Mouse (Mus musculus): ENCODE data around the gene Kcnb1. TPM values are rescaled to one million over a fixed set of nuclear protein-coding genes. Genes with fewer than 3 reads are reported as not detected.
"Not testable (repeated sequence)": the region's sequence is repeated elsewhere in the genome, so short reads cannot be mapped to it uniquely, and the experiment has no call there.

The Kcnb1 gene
- polyA plus RNA-seq, 1 experiment from 2014 or later, result 0.73 TPM

- 87% methylated on average over 6 of the region's 6 CpGs for WGBS
- H3K9me3 ChIP-seq (ENCODE audit: control insufficient read depth, low read length), result no peaks in the 10 kb centered on the region
- H3K4me3 ChIP-seq (ENCODE audit: low read depth, low read length), result no peak overlapping the region
- no peak overlapping the region for H3K4me2 ChIP-seq
- H3K27ac ChIP-seq (ENCODE audit: low read depth, low read length), result no peak overlapping the region
- DNase-seq (ENCODE audit: low spot score), result no peak
- H3K9ac ChIP-seq (ENCODE audit: low read depth, low read length), result no peak overlapping the region
- ATAC-seq (replicated peaks; ENCODE audit: low FRiP score), result no peak
- no peaks in the 10 kb centered on the region for H3K36me3 ChIP-seq (ENCODE audit: control insufficient read depth, insufficient read depth, low read length)
- no peaks in the 10 kb centered on the region for H3K4me1 ChIP-seq (replicated peaks; ENCODE audit: control insufficient read depth, insufficient read depth, low read length)
- no peaks in the 10 kb centered on the region for H3K27me3 ChIP-seq (replicated peaks; ENCODE audit: control insufficient read depth, insufficient read depth, low read length)
Observed at GRCm38 (mm10) chr2:167212551-167212950, 22.6 kb upstream of the Kcnb1 start.

GRCm38 (mm10) chr2:167212089-167212488 lies 22.1 kb upstream of the Kcnb1 start:
- no peaks in the 10 kb centered on the region for H3K4me1 ChIP-seq (replicated peaks; ENCODE audit: control insufficient read depth, insufficient read depth, low read length)
- WGBS, result 77% methylated on average over 3 of the region's 3 CpGs
- H3K27ac ChIP-seq (ENCODE audit: low read depth, low read length), result no peak overlapping the region
- DNase-seq (ENCODE audit: low spot score), result no peak
- no peak overlapping the region for H3K4me2 ChIP-seq
- H3K27me3 ChIP-seq (replicated peaks; ENCODE audit: control insufficient read depth, insufficient read depth, low read length), result no peaks in the 10 kb centered on the region
- no peak overlapping the region for H3K9ac ChIP-seq (ENCODE audit: low read depth, low read length)
- ATAC-seq (replicated peaks; ENCODE audit: low FRiP score), result no peak
- H3K4me3 ChIP-seq (ENCODE audit: low read depth, low read length), result no peak overlapping the region
- no peaks in the 10 kb centered on the region for H3K9me3 ChIP-seq (ENCODE audit: control insufficient read depth, low read length)
- H3K36me3 ChIP-seq (ENCODE audit: control insufficient read depth, insufficient read depth, low read length), result no peaks in the 10 kb centered on the region

- H3K27ac ChIP-seq (ENCODE audit: low read depth, low read length), result no peak overlapping the region
- DNase-seq (ENCODE audit: low spot score) (no peak), ATAC-seq (replicated peaks; ENCODE audit: low FRiP score) (no peak)
- H3K27me3 ChIP-seq (replicated peaks; ENCODE audit: control insufficient read depth, insufficient read depth, low read length), result no peaks in the 10 kb centered on the region
- no peak overlapping the region for H3K9ac ChIP-seq (ENCODE audit: low read depth, low read length)
- no peak overlapping the region for H3K4me3 ChIP-seq (ENCODE audit: low read depth, low read length)
- H3K4me1 ChIP-seq (replicated peaks; ENCODE audit: control insufficient read depth, insufficient read depth, low read length), result no peaks in the 10 kb centered on the region
- no peaks in the 10 kb centered on the region for H3K36me3 ChIP-seq (ENCODE audit: control insufficient read depth, insufficient read depth, low read length)
- no peak overlapping the region for H3K4me2 ChIP-seq
- WGBS, result 73% methylated on average over 9 of the region's 9 CpGs
- no peaks in the 10 kb centered on the region for H3K9me3 ChIP-seq (ENCODE audit: control insufficient read depth, low read length)
Observed at GRCm38 (mm10) chr2:167209900-167210299, 19.9 kb upstream of the Kcnb1 start.

GRCm38 (mm10) chr2:167208984-167209383 lies 19.0 kb upstream of the Kcnb1 start:
- DNase-seq (ENCODE audit: low spot score) (no peak), ATAC-seq (replicated peaks; ENCODE audit: low FRiP score) (no peak)
- Histone ChIP-seq H3K9ac (ENCODE audit: low read depth, low read length) (no peak overlapping the region), H3K4me2 (no peak overlapping the region), H3K4me1 (replicated peaks; ENCODE audit: control insufficient read depth, insufficient read depth, low read length) (no peaks in the 10 kb centered on the region), H3K36me3 (ENCODE audit: control insufficient read depth, insufficient read depth, low read length) (no peaks in the 10 kb centered on the region), H3K9me3 (ENCODE audit: control insufficient read depth, low read length) (no peaks in the 10 kb centered on the region), H3K27me3 (replicated peaks; ENCODE audit: control insufficient read depth, insufficient read depth, low read length) (no peaks in the 10 kb centered on the region), H3K27ac (ENCODE audit: low read depth, low read length) (no peak overlapping the region), H3K4me3 (ENCODE audit: low read depth, low read length) (no peak overlapping the region)
- 73% methylated on average over 3 of the region's 3 CpGs for WGBS

- no peak overlapping the region for H3K4me2 ChIP-seq
- H3K4me3 ChIP-seq (ENCODE audit: low read depth, low read length), result no peak overlapping the region
- ATAC-seq (replicated peaks; ENCODE audit: low FRiP score) (no peak), DNase-seq (ENCODE audit: low spot score) (no peak)
- WGBS, result 87% methylated on average over 18 of the region's 18 CpGs
- H3K9me3 ChIP-seq (ENCODE audit: control insufficient read depth, low read length), result no peaks in the 10 kb centered on the region
- H3K36me3 ChIP-seq (ENCODE audit: control insufficient read depth, insufficient read depth, low read length), result no peaks in the 10 kb centered on the region
- H3K27ac ChIP-seq (ENCODE audit: low read depth, low read length), result no peak overlapping the region
- H3K4me1 ChIP-seq (replicated peaks; ENCODE audit: control insufficient read depth, insufficient read depth, low read length), result no peaks in the 10 kb centered on the region
- H3K9ac ChIP-seq (ENCODE audit: low read depth, low read length), result no peak overlapping the region
- no peaks in the 10 kb centered on the region for H3K27me3 ChIP-seq (replicated peaks; ENCODE audit: control insufficient read depth, insufficient read depth, low read length)
Observed at GRCm38 (mm10) chr2:167205918-167206629, 16.1 kb upstream of the Kcnb1 start.

GRCm38 (mm10) chr2:167204686-167205085 lies 14.7 kb upstream of the Kcnb1 start:
- H3K27me3 ChIP-seq (replicated peaks; ENCODE audit: control insufficient read depth, insufficient read depth, low read length); DNase-seq (ENCODE audit: low spot score); H3K27ac ChIP-seq (ENCODE audit: low read depth, low read length); H3K36me3 ChIP-seq (ENCODE audit: control insufficient read depth, insufficient read depth, low read length); H3K4me2 ChIP-seq; H3K4me1 ChIP-seq (replicated peaks; ENCODE audit: control insufficient read depth, insufficient read depth, low read length); H3K4me3 ChIP-seq (ENCODE audit: low read depth, low read length); H3K9ac ChIP-seq (ENCODE audit: low read depth, low read length); H3K9me3 ChIP-seq (ENCODE audit: control insufficient read depth, low read length); ATAC-seq (replicated peaks; ENCODE audit: low FRiP score): not testable (repeated sequence)
- WGBS, result 78% methylated on average over 5 of the region's 5 CpGs

- H3K27me3 ChIP-seq (replicated peaks; ENCODE audit: control insufficient read depth, insufficient read depth, low read length), result no peaks in the 10 kb centered on the region
- H3K36me3 ChIP-seq (ENCODE audit: control insufficient read depth, insufficient read depth, low read length), result no peaks in the 10 kb centered on the region
- ATAC-seq (replicated peaks; ENCODE audit: low FRiP score) (no peak), DNase-seq (ENCODE audit: low spot score) (no peak)
- no peak overlapping the region for H3K9ac ChIP-seq (ENCODE audit: low read depth, low read length)
- no peak overlapping the region for H3K27ac ChIP-seq (ENCODE audit: low read depth, low read length)
- no peak overlapping the region for H3K4me2 ChIP-seq
- no peak overlapping the region for H3K4me3 ChIP-seq (ENCODE audit: low read depth, low read length)
- no peaks in the 10 kb centered on the region for H3K9me3 ChIP-seq (ENCODE audit: control insufficient read depth, low read length)
- WGBS, result 70% methylated on average over 7 of the region's 7 CpGs
- H3K4me1 ChIP-seq (replicated peaks; ENCODE audit: control insufficient read depth, insufficient read depth, low read length), result no peaks in the 10 kb centered on the region
Observed at GRCm38 (mm10) chr2:167203505-167204166, 13.7 kb upstream of the Kcnb1 start.

- H3K9me3 ChIP-seq (ENCODE audit: control insufficient read depth, low read length), result no peaks in the 10 kb centered on the region
- no peaks in the 10 kb centered on the region for H3K4me1 ChIP-seq (replicated peaks; ENCODE audit: control insufficient read depth, insufficient read depth, low read length)
- no peaks in the 10 kb centered on the region for H3K36me3 ChIP-seq (ENCODE audit: control insufficient read depth, insufficient read depth, low read length)
- H3K9ac ChIP-seq (ENCODE audit: low read depth, low read length), result no peak overlapping the region
- 43% methylated on average over 16 of the region's 16 CpGs for WGBS
- H3K27ac ChIP-seq (ENCODE audit: low read depth, low read length), result no peak overlapping the region
- no peak overlapping the region for H3K4me3 ChIP-seq (ENCODE audit: low read depth, low read length)
- no peak overlapping the region for H3K4me2 ChIP-seq
- no peaks in the 10 kb centered on the region for H3K27me3 ChIP-seq (replicated peaks; ENCODE audit: control insufficient read depth, insufficient read depth, low read length)
- DNase-seq (ENCODE audit: low spot score) (no peak), ATAC-seq (replicated peaks; ENCODE audit: low FRiP score) (no peak)
Observed at GRCm38 (mm10) chr2:167201463-167202291, 11.7 kb upstream of the Kcnb1 start.
